Mouse (Mus musculus) layer of hippocampus, adult 9-10 months (tissue): ENCODE data around the gene Primpol.
"Not testable (repeated sequence)": the region's sequence is repeated elsewhere in the genome, so short reads cannot be mapped to it uniquely, and the experiment has no call there.

Experiments
- DNase-seq: peaks from one replicate; pipeline ENCODE4 v3.0.0; 2022; ENCODE audit warnings: low spot score

Primpol gene

GRCm38 (mm10) chr8:46603587-46603986 lies 13.4 kb downstream of the Primpol start:
- DNase-seq = no peak

DNA sequence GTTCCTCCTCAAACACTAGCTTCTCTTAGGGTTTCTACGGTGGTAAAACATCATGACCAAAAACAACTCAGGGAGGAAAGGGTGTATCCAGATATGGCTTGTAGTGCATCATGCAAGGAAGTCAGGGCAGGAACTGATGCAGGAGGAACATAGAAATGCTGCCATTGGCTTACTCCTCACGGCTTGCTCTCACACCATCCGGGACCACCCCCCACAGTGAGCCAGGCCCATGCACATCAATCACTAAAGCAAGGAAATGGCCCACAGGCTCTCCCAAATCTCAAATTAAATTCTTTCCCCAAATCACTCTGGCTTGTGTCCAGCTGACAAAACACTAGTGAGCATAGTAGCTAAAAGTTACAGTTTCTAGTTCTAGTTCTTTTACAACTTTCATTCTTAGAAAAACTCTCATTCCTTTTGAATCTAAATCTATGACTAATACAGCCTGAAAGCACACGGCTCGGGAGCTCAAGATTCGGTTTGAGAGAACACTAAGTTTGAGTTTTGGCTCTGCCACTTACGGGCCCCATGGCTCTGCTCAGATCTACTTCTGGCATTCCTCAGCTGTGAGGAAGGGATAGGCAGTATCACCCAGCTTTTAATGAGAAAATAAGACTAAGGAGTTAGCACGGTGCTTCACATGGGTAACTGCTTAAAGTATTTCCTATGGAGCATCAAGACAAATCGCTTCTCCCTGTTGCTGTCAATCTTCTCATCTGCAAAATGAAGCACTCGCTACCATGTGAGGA lies 15.9 kb downstream of the Primpol start:
- DNase-seq = no peak

- no peak for DNase-seq
These were observed 17.6 kb downstream of the Primpol start for GRCm38 (mm10) chr8:46599314-46599904.

DNA sequence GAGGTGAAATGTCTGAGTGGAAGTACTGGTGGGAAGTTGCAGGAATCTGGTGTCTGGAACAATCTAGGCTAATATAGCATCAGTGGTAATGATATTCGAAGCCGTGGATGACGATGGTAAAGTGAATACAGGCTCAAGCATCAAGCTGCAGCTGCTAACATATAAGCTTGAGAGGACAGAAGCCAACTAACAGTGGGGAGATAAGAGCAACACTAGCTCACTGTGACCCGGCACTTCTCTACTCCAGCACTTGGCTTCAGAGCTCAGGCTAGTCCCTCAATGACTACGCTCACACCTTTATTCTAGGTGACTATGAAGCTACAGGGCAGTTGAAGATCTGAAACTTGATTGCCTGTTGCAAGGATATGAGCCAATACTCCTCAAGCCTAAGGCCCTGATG lies 18.3 kb downstream of the Primpol start:
- DNase-seq = no peak

DNA sequence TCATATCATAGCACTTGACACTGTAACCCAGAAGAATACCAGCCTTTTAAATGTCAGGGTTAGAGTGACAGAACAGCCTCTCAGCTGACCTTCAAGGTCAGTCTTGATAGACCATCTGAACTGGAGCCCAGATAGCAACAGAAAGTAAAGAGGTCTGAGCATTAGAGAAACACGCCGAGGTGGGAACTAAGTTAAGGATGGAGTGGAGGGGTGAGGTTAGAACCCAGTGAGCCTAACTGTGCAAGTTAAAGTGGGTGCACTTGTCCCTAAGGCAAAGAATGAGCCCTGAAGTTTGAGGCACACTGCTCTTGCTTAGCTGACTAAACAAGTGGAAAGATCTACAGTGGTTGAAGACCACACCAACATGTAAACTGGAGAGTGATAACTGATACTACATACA lies 18.9 kb downstream of the Primpol start:
- no peak for DNase-seq

GRCm38 (mm10) chr8:46597411-46597810 lies 19.6 kb downstream of the Primpol start:
- no peak for DNase-seq

- DNase-seq = no peak
These were observed 20.5 kb downstream of the Primpol start for GRCm38 (mm10) chr8:46596530-46596929.

- DNase-seq = no peak
These were observed 21.4 kb downstream of the Primpol start for GRCm38 (mm10) chr8:46595593-46595992.

DNA sequence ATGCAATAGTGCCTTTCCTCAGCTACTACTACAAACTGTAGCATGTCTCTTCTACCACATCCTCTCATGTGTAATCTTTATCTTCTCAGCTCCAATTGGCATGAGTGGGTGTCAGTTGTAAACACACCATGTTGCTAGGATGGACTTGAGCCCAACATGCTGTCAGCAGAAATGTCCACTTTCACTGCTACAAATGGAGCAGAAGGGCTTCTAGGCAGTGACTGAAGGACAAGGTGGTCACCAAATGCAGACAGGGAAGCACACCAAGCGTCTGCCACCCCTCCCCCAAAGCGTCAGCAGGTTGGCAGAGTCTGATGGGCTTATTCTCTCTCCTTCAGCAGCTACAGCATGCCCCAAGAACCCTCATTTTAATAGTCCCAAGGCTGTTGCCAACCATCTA lies 23.2 kb downstream of the Primpol start:
- DNase-seq = no peak

DNA sequence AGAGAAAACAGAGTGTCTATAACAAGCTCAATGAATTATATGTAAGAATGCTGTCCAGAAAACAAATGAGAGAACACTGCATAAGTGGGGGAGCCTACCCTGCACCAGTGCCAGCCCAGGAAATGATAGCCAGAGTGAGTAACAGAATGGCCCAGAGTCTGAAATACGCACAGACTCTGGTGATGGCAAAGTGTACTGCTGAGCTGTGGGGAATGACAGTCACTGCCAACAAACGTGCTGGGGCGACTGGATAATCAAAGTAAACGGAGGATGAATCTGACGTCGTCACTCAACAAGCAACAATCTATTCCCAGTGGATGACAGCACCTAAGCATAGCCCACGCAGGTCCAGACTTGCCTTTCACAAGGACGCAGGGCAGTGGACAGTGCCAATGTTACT lies 23.9 kb downstream of the Primpol start:
- DNase-seq = no peak

- DNase-seq = no peak
These were observed 28.3 kb downstream of the Primpol start for GRCm38 (mm10) chr8:46588663-46589062.

GRCm38 (mm10) chr8:46587911-46588310 lies 29.1 kb downstream of the Primpol start:
- DNase-seq = no peak

- no peak for DNase-seq
These were observed 31.4 kb downstream of the Primpol start for GRCm38 (mm10) chr8:46585576-46585975.

DNA sequence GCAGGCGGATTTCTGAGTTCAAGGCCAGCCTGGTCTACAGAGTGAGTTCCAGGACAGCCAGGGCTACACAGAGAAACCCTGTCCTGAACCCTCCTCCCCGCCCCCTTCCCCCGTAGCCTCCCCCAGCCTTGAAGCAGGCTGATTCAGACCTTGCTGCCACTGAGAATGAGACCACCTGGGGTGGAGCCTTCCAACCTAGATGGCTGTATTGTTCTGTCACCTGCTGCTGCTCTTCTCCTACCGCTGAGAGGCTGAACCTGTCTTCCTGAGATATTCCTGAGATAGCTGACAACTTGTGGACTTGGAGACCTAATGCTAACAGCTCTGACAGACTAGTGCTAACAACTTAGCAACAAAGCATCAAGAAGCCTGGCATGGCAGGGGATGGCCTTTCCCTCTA lies 32.7 kb downstream of the Primpol start:
- DNase-seq = not testable (repeated sequence)

GRCm38 (mm10) chr8:46578794-46579193 lies 38.2 kb downstream of the Primpol start:
- DNase-seq = no peak

GRCm38 (mm10) chr8:46573964-46574363 lies 43.0 kb downstream of the Primpol start:
- no peak for DNase-seq

- DNase-seq = no peak
These were observed 43.6 kb downstream of the Primpol start for GRCm38 (mm10) chr8:46573446-46573845.

DNA sequence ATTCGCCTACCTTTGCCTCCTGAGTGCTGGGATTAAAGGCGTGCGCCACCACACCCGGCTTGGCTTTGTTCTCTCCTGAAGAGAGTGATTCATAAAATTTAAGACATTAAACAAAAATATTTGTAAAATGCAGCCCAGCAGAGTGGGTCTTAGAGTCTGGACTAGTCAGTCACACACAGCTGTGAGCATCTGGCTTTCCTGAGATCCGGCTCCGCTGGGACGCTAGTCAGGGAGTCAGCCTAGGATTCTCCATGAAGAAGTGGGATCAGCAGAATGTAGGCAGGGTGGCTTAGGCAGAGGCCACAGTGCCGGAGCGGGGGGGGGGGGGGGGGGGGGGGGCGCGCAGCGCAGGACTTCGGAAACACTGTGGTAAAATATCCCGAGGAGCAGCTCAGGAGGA lies 46.3 kb downstream of the Primpol start:
- no peak for DNase-seq

GRCm38 (mm10) chr8:46569659-46570441 lies 47.2 kb downstream of the Primpol start:
- DNase-seq = no peak

DNA sequence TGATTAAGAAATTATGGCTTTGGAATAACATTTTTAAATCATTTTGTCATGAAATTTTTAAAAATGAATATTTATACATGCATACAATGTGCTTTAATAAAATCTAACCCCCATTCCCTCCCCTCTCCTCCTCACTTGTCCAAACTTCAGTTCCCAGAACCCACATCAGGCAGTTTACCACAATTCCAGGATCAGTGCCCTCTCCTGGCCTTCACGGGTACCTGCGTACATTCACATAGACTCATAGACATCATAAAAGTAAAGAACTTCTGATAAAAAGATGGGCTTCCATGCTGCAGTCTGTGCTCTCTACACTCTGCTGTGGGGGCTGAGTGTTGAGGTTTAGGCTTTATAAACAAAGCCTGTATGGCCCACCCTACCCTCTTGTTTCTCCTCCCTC lies 48.1 kb downstream of the Primpol start:
- DNase-seq = no peak

DNA sequence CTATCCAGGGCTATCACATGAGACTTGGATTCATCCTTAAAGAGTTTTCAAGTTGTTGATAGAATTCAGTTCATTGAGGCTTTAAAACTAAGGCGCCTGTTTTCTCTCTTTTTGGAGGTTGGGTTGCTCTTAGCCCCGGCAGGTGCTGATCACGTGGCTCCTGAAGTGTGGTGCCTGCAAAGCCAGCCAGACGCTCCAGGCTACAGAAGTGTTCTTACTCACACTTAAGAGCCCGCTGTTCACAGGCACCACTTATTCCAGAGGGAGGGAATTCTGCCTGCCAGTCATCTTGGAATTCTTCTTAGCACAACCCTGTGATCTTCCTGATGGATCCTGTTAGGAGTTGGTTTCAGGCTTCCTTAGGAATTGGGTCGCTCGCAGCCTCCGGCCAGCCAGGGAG lies 49.1 kb downstream of the Primpol start:
- DNase-seq = no peak

DNA sequence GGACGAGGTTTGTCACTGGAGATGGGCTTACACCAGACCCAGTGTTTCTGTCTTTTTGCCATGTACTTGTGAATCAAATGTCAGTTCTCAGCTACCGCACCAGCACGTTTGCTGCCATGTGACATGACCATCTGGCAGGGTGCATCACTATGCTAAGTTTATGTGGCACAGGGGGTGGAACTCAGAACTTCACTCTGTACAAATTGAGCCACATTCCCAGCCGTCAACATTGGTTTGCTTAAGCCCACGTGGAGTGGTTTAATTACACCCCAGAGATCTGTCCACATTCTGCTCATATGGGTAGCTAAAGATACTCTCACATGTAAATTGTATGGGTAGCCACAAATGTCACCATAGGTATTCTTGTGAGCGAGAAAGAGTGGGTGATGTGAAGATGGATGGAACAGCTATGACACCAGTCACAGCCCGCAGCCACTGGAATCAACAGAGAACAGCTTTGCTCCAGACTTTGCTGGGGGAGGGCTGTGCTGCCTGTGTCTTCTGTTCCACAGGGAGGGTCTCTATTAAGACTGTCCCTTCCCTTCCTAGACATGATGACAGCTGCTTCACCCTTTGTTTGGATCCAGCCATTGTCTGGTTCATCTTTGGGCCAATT lies 50.0 kb downstream of the Primpol start:
- DNase-seq = peak; percentile 68

- no peak for DNase-seq
These were observed 54.7 kb downstream of the Primpol start for GRCm38 (mm10) chr8:46562333-46562732.
